Mouse (Mus musculus) thymus, postnatal 25 days (tissue): ENCODE results near the gene Dhdds.

Source experiments
- DNase-seq: peaks from one replicate; pipeline ENCODE4 v3.0.0; 2022

Gene Dhdds

GRCm38 (mm10) chr4:134000466-134001438 is at the start of gene Dhdds:
TSS of gene Dhdds (minus strand) at chr4:134000918.
- peak; percentile 94 for DNase-seq

GRCm38 (mm10) chr4:134047648-134048047 is 46.9 kb upstream of the Dhdds start:
- DNase-seq: no peak

GRCm38 (mm10) chr4:134043041-134043440 is 42.3 kb upstream of the Dhdds start:
- peak; percentile 50 for DNase-seq

GRCm38 (mm10) chr4:134041317-134042123 is 40.8 kb upstream of the Dhdds start:
- peak; percentile 33 for DNase-seq

GRCm38 (mm10) chr4:134035953-134036352 is 35.2 kb upstream of the Dhdds start:
- DNase-seq: peak; percentile 82

GRCm38 (mm10) chr4:134025802-134026201 is 25.1 kb upstream of the Dhdds start:
- no peak for DNase-seq

- peak; percentile 68 for DNase-seq
Measured at GRCm38 (mm10) chr4:134020621-134021020, 19.9 kb upstream of the Dhdds start.

- no peak for DNase-seq
Measured at GRCm38 (mm10) chr4:134019641-134020351, 19.1 kb upstream of the Dhdds start.

- DNase-seq: no peak
Measured at GRCm38 (mm10) chr4:134019210-134019609, 18.5 kb upstream of the Dhdds start.

- no peak for DNase-seq
Measured at GRCm38 (mm10) chr4:134018779-134019145, 18.0 kb upstream of the Dhdds start, which contains the start of gene Lin28a. TSS of gene Lin28a (minus strand) at chr4:134018841.

- no peak for DNase-seq
Measured at GRCm38 (mm10) chr4:134018038-134018778, 17.5 kb upstream of the Dhdds start.

- DNase-seq: no peak
Measured at GRCm38 (mm10) chr4:134017201-134017865, 16.6 kb upstream of the Dhdds start.

GRCm38 (mm10) chr4:134016767-134017166 is 16.0 kb upstream of the Dhdds start:
- no peak for DNase-seq

GRCm38 (mm10) chr4:134016208-134016607 is 15.5 kb upstream of the Dhdds start:
- no peak for DNase-seq

GRCm38 (mm10) chr4:134012858-134013528 is 12.3 kb upstream of the Dhdds start:
- peak; percentile 26 for DNase-seq

GRCm38 (mm10) chr4:134011450-134012414 is 11.0 kb upstream of the Dhdds start:
- DNase-seq: no peak

- no peak for DNase-seq
Measured at GRCm38 (mm10) chr4:134009709-134010108, 9.0 kb upstream of the Dhdds start.

GRCm38 (mm10) chr4:134006845-134007244 is 6.1 kb upstream of the Dhdds start:
- DNase-seq: no peak

- no peak for DNase-seq
Measured at GRCm38 (mm10) chr4:134005581-134006358, 5.1 kb upstream of the Dhdds start.
